9 mouse cellular contexts compared by ENCODE assay signal in genomic region chr2:32430701-32431676, GRCm38 (mm10). TPM values are rescaled to one million over a fixed set of nuclear protein-coding genes. Genes with fewer than 3 reads are reported as not detected.
DNase-seq lines count a peak whose midpoint lies in the region; ATAC-seq lines count a peak whose summit lies in the region.
"Had no signal": no experiment of that assay in that cellular context is flagged by ENCODE, and none has a peak within 500 bp of the region (broad histone marks: within the 10 kb centered on the region; RNA-seq: fewer than 3 reads in every experiment).

No protein-coding gene starts in this region.

- peak; percentile 97 for ATAC-seq in forebrain, embryonic 16.5 days

- no peaks in the 10 kb centered on the region for H3K9me3 ChIP-seq in forebrain, embryonic 16.5 days (ENCODE audit: control insufficient read depth, low read length)

- H3K36me3 ChIP-seq in forebrain, embryonic 16.5 days (ENCODE audit: control insufficient read depth, insufficient read depth), result no peaks in the 10 kb centered on the region

- H3K27me3 ChIP-seq in forebrain, embryonic 16.5 days (replicated peaks; ENCODE audit: control insufficient read depth, insufficient read depth, low read length), result no peaks in the 10 kb centered on the region

- peaks cover 38% of the 10 kb centered on the region for H3K4me1 ChIP-seq in forebrain, embryonic 16.5 days (replicated peaks; ENCODE audit: control insufficient read depth, insufficient read depth, low read length)

- intact Hi-C loops in heart, postnatal 10 days (cut with DNase I), result no loop called here

- H3K4me3 ChIP-seq in forebrain, embryonic 16.5 days (replicated peaks; ENCODE audit: low read length), result peak overlapping the region; percentile 48

- H3K4me2 ChIP-seq in forebrain, embryonic 16.5 days (ENCODE audit: low read length), result peak overlapping the region; percentile 65

- 5% methylated on average over 18 of the region's 18 CpGs for WGBS in forebrain, embryonic 16.5 days

- peak overlapping the region; percentile 87 for H3K27ac ChIP-seq in forebrain, embryonic 16.5 days (ENCODE audit: low read length)
- H3K27ac ChIP-seq: macrophage had no signal

- H3K9ac ChIP-seq in forebrain, embryonic 16.5 days (replicated peaks; ENCODE audit: low read depth, low read length), result peak overlapping the region; percentile 58

- peak; percentile 39 to 69 for DNase-seq in urinary bladder, postnatal 36 days (ENCODE audit: low spot score in 2 of 2)
- no peak for DNase-seq in urinary bladder, postnatal 10 days (ENCODE audit: low spot score)
- DNase-seq in heart, postnatal 10 days, result peak; percentile 85 to 87
- peak; percentile 90 for DNase-seq in layer of hippocampus, adult 11-12 months (ENCODE audit: low spot score)
- DNase-seq in lung, adult 18-20 months, result peak; percentile 59 to 65
- peak; percentile 65 for DNase-seq in retina, adult 2 months (ENCODE audit: low read depth, low spot score)
- DNase-seq in thymus, postnatal 4 days, result no peak

RNA-seq across cellular contexts. Expression of gene Naif1, which starts 19.3 kb away (rescaled TPM):
- 7.0 and 7.5 TPM in 2 replicates for polyA plus RNA-seq in forebrain, embryonic 16.5 days (2015; fragmentation: Nextera tagmentation; extraction: Ambion mirVana)
- total RNA-seq in heart, postnatal 10 days (2021), result 1 to 10 TPM; 3.2 to 4.4 TPM

RNA-seq across cellular contexts. Expression of gene Slc25a25, which starts 20.3 kb away (rescaled TPM):
- polyA plus RNA-seq in forebrain, embryonic 16.5 days (2015; fragmentation: Nextera tagmentation; extraction: Ambion mirVana), result 46.9 and 47.7 TPM in 2 replicates
- 10 to 100 TPM; 10.1 to 13.5 TPM for total RNA-seq in heart, postnatal 10 days (2021)

RNA-seq across cellular contexts. Expression of gene Ptges2, which starts 35.3 kb away (rescaled TPM):
- 35.6 and 42.7 TPM in 2 replicates for polyA plus RNA-seq in forebrain, embryonic 16.5 days (2015; fragmentation: Nextera tagmentation; extraction: Ambion mirVana)
- total RNA-seq in heart, postnatal 10 days (2021), result 10 to 100 TPM; 63.4 to 70.0 TPM

RNA-seq across cellular contexts. Expression of gene Lcn2, which starts 42.9 kb away (rescaled TPM):
- polyA plus RNA-seq in forebrain, embryonic 16.5 days (2015; fragmentation: Nextera tagmentation; extraction: Ambion mirVana), result not detected in 2 replicates
- total RNA-seq in heart, postnatal 10 days (2021), result 1 to 10 TPM; 4.2 to 7.1 TPM

RNA-seq across cellular contexts. Expression of gene 1110008P14Rik, which starts 49.3 kb away (rescaled TPM):
- 67.8 and 77.7 TPM in 2 replicates for polyA plus RNA-seq in forebrain, embryonic 16.5 days (2015; fragmentation: Nextera tagmentation; extraction: Ambion mirVana)
- total RNA-seq in heart, postnatal 10 days (2021), result 10 to 100 TPM; 52.7 to 57.4 TPM

Comparison
In these comparisons a context has a peak if more than half of its experiments do, and no peak if none do; other contexts are left out.
1. DNase-seq: peak in urinary bladder, postnatal 36 days (2 of 2), heart, postnatal 10 days (2 of 2), layer of hippocampus, adult 11-12 months (single experiment), lung, adult 18-20 months (2 of 2) and retina, adult 2 months (single experiment); none in urinary bladder, postnatal 10 days (single experiment) and thymus, postnatal 4 days (single experiment).